Mouse (Mus musculus) fat pad, adult 2 months (tissue): ENCODE measurements at regions not wholly inside any gene's neighbourhood (a gene's known extent, or its start where the extent isn't known, plus 50 kb on each side); places are given as distances from the start of the nearest gene placed in this dataset.

Source experiments
- DNase-seq: peaks from one replicate; pipeline ENCODE4 v3.0.0-alpha.2; 2011; ENCODE audit warnings: low read depth, low spot score; ENCODE audit errors: extremely low read depth

DNA sequence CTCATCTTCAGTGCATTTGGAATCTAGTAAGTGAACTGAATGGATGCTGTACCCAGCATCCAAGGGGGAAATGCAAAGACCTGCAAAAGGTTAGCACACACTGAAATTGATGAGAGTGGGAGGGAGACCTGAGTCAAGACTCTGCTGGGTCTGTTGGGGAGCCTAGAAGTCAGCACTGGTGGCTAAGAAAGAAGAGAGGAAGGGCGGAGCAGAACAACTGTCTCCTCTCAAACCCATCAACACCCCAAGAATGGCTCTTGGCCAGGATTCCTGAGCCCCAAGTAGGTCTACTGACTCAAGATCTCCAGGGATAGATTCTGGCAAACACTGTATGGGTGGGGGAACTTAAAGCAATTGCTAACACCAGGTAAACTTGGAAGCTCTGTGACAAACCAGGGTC lies 57.7 kb upstream of the Prickle1 start:
- DNase-seq = no peak

DNA sequence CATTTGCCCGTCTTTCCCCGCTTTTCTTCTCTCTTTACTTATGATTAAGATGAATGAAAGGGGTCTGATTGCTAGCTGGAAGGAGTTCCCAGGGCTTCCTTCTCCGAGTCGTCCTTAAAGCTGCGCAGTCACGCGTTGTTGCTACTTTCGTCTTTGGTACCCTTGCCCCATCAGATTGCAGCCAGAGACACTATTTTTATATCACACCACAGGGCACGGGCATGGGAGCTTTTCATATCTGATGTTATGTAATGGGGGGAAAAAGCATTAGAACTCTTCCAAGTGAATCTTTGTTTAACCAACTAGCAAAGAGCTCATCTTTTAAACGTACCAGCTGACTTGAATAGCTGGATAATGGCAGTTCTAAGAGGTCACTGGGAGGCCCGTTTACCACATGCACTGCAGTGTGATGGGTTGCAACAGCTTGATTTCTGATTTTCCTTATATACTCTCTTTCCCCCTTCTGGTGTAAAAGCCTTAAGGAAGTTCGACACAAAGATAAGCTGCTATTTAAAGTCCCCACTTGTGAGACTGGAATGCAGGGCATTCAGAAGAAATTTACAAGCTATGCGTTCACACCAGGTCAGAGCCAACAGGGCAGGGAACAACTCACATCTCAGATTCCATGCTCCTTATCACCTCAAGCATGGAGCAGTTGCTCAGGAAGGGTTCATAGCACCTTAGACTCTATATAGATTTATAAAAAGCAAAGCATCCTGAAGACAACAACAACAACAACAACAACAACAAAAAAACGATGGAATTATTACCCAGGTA lies 55.5 kb upstream of the Prickle1 start:
- no peak for DNase-seq

DNA sequence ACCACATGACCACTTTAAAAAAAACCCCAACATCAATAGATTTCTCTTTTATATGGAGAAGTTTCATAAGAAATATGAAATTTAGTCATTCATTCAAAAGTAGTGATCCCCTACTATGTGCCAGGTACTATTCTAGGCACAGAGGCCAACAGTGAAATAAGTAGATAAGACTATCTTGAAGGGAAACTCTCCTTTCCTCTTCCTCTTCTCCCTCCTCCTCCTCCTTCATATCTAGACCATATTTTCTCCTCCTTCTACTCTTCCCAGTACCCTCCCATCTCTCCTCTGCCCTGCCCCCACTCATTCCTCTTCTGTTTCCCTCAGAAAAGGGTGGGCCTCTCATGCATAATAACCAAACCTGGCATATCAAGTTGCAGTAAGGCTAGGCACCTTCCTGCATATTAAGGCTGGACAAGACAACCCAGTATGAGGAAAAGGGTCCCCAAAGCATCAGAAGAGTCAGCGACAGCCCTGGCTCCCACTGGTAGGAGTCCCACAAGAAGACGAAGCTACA lies 54.4 kb upstream of the Prickle1 start:
- DNase-seq = no peak

DNA sequence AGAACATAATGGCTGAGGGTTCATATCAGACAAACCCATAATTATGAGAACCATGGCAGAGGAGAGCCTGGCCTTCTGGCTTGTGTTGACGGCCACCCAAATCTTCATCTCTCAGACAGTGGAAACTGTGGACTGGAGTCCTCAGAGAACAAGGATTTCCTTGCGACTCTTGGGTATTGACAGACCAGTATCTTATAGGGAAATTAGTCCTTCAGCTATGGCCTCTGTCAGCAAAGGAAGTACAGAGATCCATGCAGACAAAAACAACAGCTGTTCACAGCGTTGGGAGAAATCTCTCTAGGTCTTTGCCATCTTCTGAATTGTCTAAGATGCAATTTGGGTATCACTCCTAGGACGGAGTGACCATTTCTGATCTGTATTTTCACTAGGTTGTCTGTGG lies 53.0 kb upstream of the Prickle1 start:
- DNase-seq = no peak

DNA sequence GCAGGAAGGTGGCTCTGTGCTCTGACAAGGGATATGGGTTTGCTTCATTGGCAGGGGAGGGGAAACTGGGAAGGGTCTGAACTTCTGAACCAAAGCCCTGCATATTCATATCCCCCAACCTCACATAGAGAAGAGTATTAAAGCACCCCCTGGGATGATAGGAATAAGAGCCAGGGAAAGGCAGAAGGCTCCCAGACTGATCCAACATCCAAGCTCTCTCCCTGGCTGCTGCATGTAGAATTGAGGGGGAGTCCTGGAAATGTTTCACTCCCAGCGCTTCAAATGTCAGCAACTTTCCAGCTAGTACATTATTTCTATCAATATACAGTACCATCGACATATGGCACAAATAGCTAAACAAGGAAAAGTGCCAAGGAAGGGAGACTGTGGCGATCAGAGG lies 51.1 kb upstream of the Prickle1 start:
- DNase-seq = no peak

DNA sequence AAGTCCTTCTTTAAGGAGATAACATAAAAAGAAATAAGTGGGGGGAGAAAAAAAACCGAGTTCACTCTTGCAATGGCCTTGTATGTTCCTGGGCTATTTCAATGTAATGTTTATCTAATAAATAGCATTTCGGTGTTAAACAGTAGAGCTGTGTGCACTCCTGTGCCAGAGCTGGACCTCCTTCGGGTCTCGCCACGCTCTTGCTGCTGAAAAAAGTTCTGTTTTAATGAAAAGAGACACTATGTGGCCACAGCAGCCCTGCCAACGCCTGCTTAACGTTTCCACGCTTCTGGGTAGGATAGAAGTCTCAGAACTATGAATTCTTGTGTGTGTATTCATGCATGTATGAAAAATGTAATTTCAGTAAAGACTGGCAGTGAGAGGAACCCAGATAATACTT lies 50.3 kb upstream of the Prickle1 start:
- no peak for DNase-seq
